Mouse (Mus musculus): ENCODE measurements around the gene Aldh3a1. TPM values are rescaled to one million over a fixed set of nuclear protein-coding genes. Genes with fewer than 3 reads are reported as not detected.
"Not testable (repeated sequence)": the region's sequence is repeated elsewhere in the genome, so short reads cannot be mapped to it uniquely, and the experiment has no call there.

The Aldh3a1 gene
- polyA plus RNA-seq, 1 experiment: not detected

DNA sequence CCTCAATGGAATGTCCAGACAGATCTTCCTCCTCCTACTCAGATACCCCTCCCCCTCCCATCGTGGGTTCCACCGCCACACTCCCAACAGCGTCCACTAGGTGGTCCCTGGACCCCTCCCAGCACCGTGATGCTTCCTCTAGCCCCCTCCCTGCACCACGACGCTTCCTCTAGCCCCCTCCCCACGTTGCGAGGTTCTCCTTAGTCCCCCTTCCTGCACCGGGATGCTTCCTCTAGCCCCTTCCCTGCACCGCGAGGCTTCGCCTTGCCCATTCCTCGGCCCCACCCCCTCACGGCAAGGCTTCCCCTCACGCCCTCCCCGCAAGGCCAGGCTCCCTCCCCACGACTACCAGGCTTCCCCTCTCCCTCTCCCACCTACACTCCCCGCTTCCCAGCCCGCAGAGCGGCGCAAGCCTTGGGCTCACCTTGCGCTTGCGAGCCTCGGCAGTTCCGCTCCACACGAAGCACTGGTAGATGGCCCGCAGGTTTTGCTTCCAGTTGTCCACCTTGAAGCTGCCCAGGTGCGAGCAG, 33.0 kb upstream of the Aldh3a1 start:
- H3K27me3 ChIP-seq (ENCODE audit: control insufficient read depth): peaks cover 8% of the 10 kb centered on the region
- TF ChIP-seq TAL1 (IDR thresholded peaks at IDR 0.05; ENCODE audit: low read length): no peak
- H3K9me3 ChIP-seq (ENCODE audit: control insufficient read depth, low read length): no peaks in the 10 kb centered on the region
- peak overlapping the region; percentile 71 for H3K4me3 ChIP-seq (replicated peaks)
- no peaks in the 10 kb centered on the region; the same call in 1 of the 2 replicates for H3K36me3 ChIP-seq (ENCODE audit: control insufficient read depth)
- H3K4me1 ChIP-seq (ENCODE audit: control insufficient read depth): peaks cover 23% of the 10 kb centered on the region

DNA sequence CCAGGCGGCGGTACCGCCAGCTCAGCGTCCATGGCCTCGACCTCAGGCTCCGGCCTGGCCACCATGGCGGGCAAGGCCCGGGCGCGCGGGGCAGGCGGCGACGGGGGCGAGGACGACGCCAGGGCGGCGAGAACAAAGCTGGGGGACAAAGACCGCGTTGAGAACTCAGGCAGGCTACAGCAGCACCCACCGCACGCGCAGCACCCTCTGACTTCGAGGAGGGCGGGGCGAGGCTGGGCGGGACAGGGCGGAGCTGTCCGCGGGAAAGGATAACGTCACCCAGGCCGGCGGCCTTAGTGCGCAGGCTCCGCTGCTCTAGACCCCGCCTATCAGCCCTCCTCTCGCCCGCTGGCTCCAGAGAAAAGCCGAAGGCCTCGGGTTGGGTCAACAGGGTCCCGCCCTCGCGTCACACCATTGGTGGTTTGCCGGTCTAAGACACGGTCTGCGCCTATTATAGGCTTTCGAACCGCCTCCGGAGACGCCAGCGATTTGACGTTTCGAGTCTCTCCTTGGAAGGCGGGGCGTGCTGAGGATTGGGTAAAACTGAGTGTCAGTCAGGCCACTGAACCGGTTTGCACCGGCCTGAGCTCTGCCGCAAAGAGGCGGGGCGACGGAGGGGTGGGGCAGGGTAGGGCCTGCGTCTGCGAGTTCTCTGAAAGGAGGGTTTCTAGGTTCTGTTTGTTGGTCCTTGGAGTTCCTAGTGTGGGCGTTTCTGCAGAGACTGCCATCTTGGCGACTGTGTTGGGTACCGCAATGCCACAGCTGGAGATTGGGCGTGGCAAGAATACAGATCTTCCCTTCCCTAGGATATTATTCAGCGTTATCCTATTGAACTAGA, 32.3 kb upstream of the Aldh3a1 start, which contains the start of gene Usp22:
Usp22 (minus strand) TSS at position 235 of the 838 bp plus-strand sequence.
- TF ChIP-seq TAL1 (IDR thresholded peaks at IDR 0.05; ENCODE audit: low read length) (no peak), GATA1 (IDR thresholded peaks at IDR 0.05; ENCODE audit: low read length) (no peak)
- Histone ChIP-seq H3K36me3 (ENCODE audit: control insufficient read depth) (no peaks in the 10 kb centered on the region; the same call in 1 of the 2 replicates), H3K9me3 (ENCODE audit: control insufficient read depth, low read length) (no peaks in the 10 kb centered on the region), H3K4me1 (ENCODE audit: control insufficient read depth) (peaks cover 23% of the 10 kb centered on the region), H3K4me3 (replicated peaks) (peak within 1 kb of the TSS; percentile 71), H3K27me3 (ENCODE audit: control insufficient read depth) (peaks cover 8% of the 10 kb centered on the region)

DNA sequence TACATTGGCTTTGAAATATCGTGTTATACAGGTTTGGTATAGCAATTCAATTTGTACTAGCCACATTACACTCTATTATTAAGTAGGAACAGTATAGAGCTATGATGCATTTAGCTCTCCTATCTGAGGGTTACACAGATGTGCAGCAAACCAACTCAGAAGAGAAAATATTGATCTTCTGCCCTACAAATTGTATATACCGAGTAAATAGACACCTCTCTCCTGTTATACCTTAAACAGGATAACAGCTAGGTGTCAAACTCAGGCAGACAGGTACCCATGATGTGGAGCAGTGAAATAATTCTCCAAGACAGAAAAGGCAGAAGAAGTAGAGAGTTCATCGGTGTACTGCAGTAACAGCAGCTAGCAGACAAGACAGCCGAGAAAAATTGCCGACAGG, 31.6 kb upstream of the Aldh3a1 start:
- Histone ChIP-seq H3K27me3 (ENCODE audit: control insufficient read depth) (peaks cover 8% of the 10 kb centered on the region), H3K4me3 (replicated peaks) (peak overlapping the region; percentile 71), H3K4me1 (ENCODE audit: control insufficient read depth) (peaks cover 23% of the 10 kb centered on the region), H3K9me3 (ENCODE audit: control insufficient read depth, low read length) (no peaks in the 10 kb centered on the region), H3K36me3 (ENCODE audit: control insufficient read depth) (no peaks in the 10 kb centered on the region; the same call in 1 of the 2 replicates)
- TF ChIP-seq GATA1 (IDR thresholded peaks at IDR 0.05; ENCODE audit: low read length) (no peak), TAL1 (IDR thresholded peaks at IDR 0.05; ENCODE audit: low read length) (no peak)

DNA sequence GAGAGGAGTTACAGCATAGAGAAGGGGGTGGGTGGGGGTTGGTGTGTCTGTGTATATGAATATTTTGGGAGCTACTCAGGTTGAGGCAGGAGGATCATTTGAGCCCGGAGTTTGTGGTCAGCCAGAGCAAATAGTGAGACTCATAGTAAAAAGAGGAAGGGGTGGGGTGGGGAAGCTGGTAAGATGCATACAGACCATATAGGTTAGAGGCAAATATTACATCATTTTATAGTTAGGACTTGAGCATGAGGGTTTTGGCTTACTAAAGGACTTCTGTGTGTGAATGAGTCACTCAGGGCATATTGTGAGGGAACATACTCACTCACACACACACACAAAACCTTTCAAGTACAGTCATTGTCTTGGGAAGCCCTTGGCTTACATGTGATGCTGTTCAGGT, 31.0 kb upstream of the Aldh3a1 start:
- no peaks in the 10 kb centered on the region for H3K9me3 ChIP-seq (ENCODE audit: control insufficient read depth, low read length)
- peaks cover 23% of the 10 kb centered on the region for H3K4me1 ChIP-seq (ENCODE audit: control insufficient read depth)
- no peaks in the 10 kb centered on the region; the same call in 1 of the 2 replicates for H3K36me3 ChIP-seq (ENCODE audit: control insufficient read depth)
- H3K4me3 ChIP-seq (replicated peaks): no peak overlapping the region
- H3K27me3 ChIP-seq (ENCODE audit: control insufficient read depth): peaks cover 8% of the 10 kb centered on the region
- TF ChIP-seq TAL1 (IDR thresholded peaks at IDR 0.05; ENCODE audit: low read length) (no peak), GATA1 (IDR thresholded peaks at IDR 0.05; ENCODE audit: low read length) (no peak)

DNA sequence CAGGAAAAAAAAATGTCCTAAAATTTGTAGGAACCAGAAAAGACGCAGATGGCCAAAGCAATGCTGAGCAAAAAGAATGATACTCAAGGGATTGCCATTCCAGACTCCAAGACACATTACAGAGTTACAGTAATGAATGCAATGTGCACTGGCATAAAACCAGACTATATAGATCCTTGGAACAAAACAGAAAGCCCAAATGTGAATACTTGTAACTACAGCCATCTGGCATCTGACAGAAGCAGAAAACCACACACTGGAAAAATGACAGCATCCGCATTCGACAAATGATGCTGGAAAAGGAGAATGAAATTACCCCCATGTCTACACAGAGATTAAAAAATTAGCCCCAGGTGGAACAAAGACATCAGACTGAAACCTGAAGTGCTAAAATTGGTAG, 27.0 kb upstream of the Aldh3a1 start:
- TF ChIP-seq TAL1 (IDR thresholded peaks at IDR 0.05; ENCODE audit: low read length) (no peak), GATA1 (IDR thresholded peaks at IDR 0.05; ENCODE audit: low read length) (no peak)
- Histone ChIP-seq H3K9me3 (ENCODE audit: control insufficient read depth, low read length) (no peaks in the 10 kb centered on the region), H3K4me1 (ENCODE audit: control insufficient read depth) (peaks cover 11% of the 10 kb centered on the region), H3K27me3 (ENCODE audit: control insufficient read depth) (peaks cover 3% of the 10 kb centered on the region), H3K4me3 (replicated peaks) (no peak overlapping the region), H3K36me3 (ENCODE audit: control insufficient read depth) (no peaks in the 10 kb centered on the region)

DNA sequence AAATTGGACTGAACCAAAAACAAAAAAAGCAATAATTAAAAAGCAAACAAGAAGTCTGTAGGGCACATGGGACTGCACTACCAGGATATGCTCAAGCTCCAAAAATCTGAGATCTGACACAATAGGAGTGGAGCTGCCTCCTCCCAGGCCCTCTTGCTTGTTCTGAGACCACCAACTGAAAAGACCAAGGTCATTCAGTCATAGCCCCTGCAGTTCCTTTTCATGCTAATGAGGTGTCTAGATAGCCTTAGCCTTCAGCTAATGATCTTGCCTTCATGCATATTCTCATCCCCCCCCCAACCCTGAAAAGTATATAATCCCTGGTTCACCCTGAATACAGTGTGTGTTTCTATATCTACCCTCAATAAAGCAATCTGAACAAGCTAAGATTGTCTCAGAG, 25.7 kb upstream of the Aldh3a1 start:
- no peaks in the 10 kb centered on the region for H3K36me3 ChIP-seq (ENCODE audit: control insufficient read depth)
- H3K4me3 ChIP-seq (replicated peaks): no peak overlapping the region
- TF ChIP-seq TAL1 (IDR thresholded peaks at IDR 0.05; ENCODE audit: low read length): no peak
- no peak for TF ChIP-seq GATA1 (IDR thresholded peaks at IDR 0.05; ENCODE audit: low read length)
- peaks cover 2% of the 10 kb centered on the region for H3K27me3 ChIP-seq (ENCODE audit: control insufficient read depth)
- H3K9me3 ChIP-seq (ENCODE audit: control insufficient read depth, low read length): no peaks in the 10 kb centered on the region
- H3K4me1 ChIP-seq (ENCODE audit: control insufficient read depth): no peaks in the 10 kb centered on the region

DNA sequence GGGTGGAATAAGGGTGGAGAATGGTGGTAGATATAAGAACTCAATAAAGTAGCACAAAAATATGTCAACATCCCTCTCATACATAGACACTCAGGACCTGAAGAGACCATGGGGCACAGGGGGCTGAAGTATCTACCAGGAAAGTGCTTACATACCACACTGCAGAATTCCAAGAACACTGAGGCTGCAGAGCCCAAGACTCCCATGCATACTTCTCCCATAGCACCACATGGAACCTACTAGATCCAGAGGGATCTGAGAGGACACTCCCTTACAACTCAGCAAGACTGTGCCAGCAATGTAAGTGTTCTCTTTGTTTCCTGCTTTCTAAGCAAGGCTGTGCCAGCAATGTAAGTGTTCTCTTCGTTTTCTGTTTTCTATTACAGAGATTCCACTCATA, 23.5 kb upstream of the Aldh3a1 start:
- H3K4me3 ChIP-seq (replicated peaks): no peak overlapping the region
- TF ChIP-seq TAL1 (IDR thresholded peaks at IDR 0.05; ENCODE audit: low read length): no peak
- TF ChIP-seq GATA1 (IDR thresholded peaks at IDR 0.05; ENCODE audit: low read length): no peak
- no peaks in the 10 kb centered on the region for H3K4me1 ChIP-seq (ENCODE audit: control insufficient read depth)
- no peaks in the 10 kb centered on the region for H3K9me3 ChIP-seq (ENCODE audit: control insufficient read depth, low read length)
- H3K36me3 ChIP-seq (ENCODE audit: control insufficient read depth): no peaks in the 10 kb centered on the region
- no peaks in the 10 kb centered on the region for H3K27me3 ChIP-seq (ENCODE audit: control insufficient read depth)

DNA sequence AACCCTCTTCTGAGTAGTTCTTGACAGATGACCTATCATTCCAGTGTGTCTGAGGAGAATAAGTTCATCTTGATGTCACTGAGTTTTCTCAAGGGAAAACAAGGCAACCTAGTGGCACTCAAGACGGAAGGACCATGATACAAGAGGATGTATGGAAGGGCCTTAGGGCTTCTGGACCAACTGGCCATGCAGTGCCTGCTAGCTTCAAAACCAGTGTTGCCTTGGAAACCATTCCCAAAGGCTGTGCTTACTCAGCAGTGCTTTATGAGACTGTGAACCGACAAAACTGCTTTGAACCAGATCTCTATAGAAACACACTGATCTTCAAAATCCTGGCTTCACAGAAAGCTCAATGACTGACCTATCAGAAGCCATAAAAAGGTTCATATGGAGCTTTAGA, 16.6 kb upstream of the Aldh3a1 start:
- peaks cover 2% of the 10 kb centered on the region for H3K4me1 ChIP-seq (ENCODE audit: control insufficient read depth)
- no peak overlapping the region for H3K4me3 ChIP-seq (replicated peaks)
- H3K36me3 ChIP-seq (ENCODE audit: control insufficient read depth): no peaks in the 10 kb centered on the region
- TF ChIP-seq GATA1 (IDR thresholded peaks at IDR 0.05; ENCODE audit: low read length) (no peak), TAL1 (IDR thresholded peaks at IDR 0.05; ENCODE audit: low read length) (no peak)
- no peaks in the 10 kb centered on the region for H3K9me3 ChIP-seq (ENCODE audit: control insufficient read depth, low read length)
- H3K27me3 ChIP-seq (ENCODE audit: control insufficient read depth): peaks cover 13% of the 10 kb centered on the region

DNA sequence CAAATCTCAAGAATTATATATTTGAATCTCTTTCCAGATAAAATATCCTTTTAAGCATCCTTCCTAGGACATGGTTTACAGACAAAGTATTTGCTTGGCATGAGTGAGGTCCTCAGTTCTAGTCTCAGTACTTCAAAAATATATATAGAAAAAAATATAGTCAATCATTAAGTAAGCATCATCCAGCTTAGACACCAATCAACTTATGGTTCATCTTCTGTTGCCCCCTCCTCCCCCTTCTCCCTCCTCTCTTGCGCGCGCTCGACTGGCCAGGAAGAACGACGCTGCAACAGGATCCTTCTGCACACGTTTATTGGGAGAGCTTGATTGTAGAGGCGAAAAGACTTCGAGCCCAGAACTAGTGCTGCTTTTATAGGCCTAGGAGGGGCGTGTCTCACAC, 15.2 kb upstream of the Aldh3a1 start:
- not testable (repeated sequence) for H3K4me3 ChIP-seq (replicated peaks); H3K4me1 ChIP-seq (ENCODE audit: control insufficient read depth); H3K36me3 ChIP-seq (ENCODE audit: control insufficient read depth); H3K9me3 ChIP-seq (ENCODE audit: control insufficient read depth, low read length)
- peaks cover 13% of the 10 kb centered on the region for H3K27me3 ChIP-seq (ENCODE audit: control insufficient read depth)
